Mouse (Mus musculus): Measurements from ENCODE around the gene Ccdc96. TPM values are rescaled to one million over a fixed set of nuclear protein-coding genes. Genes with fewer than 3 reads are reported as not detected.
A peak's percentile ranks its signal among the peaks of the same experiment; 100 is the strongest.

The Ccdc96 gene
- total RNA-seq, 2 experiments from 2014 or later: 0.20 to 0.42 TPM

- no peak for DNase-seq (ENCODE audit: low spot score in 2 of 2)
Measured at GRCm38 (mm10) chr5:36472876-36473655, 11.3 kb upstream of the Ccdc96 start.

DNA sequence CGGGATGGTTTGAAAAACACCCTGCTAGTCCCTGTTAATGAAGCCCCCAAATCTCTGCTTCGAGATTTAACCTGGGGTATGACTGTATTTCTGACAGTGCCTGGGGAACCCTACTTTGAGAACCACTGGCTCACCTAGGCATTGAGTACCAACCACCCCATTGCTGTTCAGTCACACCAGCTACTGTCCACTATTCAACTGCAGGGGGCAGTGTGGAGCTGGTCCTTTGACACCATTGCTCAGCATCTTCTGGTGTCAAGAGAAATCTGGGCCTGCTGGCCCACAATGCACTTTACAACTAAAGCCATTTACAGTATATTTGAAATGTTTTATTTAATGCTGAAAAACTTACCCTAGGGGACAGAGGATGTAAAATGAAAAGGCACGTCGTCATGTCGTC is 10.1 kb upstream of the Ccdc96 start:
- DNase-seq (ENCODE audit: low spot score in 2 of 2): peak in 1 of 2 experiments; percentile 60

- no peak for DNase-seq (ENCODE audit: low spot score in 2 of 2)
Measured at GRCm38 (mm10) chr5:36477486-36477885, 6.9 kb upstream of the Ccdc96 start.

DNA sequence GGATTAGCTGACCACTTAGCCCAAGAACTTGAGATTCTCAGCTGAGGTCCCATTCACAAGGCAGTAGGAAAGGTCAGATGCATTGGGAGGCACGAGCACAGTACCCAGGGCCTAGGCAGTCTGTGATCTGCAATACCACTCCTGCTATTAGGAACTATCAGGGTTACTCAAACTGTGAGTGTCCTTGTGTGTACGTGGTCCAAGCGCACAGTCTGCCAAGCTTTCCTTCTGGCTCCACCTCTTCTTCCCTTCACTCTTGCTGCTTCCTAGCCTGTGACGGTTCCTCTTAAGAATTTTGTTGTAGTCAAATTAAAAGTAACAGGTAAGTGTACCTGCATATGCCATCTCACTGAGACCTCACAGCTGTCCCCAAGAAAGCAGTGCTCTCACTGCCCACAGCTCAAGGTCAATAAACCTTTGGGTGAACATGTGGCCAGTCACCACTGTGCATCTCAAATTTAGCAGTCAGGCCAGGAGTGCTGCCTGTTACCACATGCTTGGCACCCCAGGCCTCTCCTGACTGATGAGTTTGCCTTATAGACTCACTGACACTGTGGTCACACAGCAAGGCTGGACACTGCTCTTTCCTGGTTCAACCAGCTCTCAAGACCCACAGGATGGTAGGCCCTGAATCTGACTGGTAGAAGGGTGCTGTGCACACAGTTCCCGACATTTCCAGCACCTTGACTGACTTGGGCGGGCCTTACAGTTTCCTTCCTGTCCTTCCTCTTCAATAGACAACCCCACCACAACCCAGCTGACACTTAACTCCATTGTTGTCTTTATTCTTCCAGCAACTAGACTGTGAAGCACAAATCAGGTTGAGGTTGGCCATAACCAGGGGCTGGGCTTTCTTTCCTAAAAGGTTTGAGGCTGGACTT is 5.6 kb upstream of the Ccdc96 start:
- no peak for DNase-seq (ENCODE audit: low spot score in 2 of 2)

- DNase-seq (ENCODE audit: low spot score in 2 of 2): no peak
Measured at GRCm38 (mm10) chr5:36479735-36480134, 4.7 kb upstream of the Ccdc96 start.

DNA sequence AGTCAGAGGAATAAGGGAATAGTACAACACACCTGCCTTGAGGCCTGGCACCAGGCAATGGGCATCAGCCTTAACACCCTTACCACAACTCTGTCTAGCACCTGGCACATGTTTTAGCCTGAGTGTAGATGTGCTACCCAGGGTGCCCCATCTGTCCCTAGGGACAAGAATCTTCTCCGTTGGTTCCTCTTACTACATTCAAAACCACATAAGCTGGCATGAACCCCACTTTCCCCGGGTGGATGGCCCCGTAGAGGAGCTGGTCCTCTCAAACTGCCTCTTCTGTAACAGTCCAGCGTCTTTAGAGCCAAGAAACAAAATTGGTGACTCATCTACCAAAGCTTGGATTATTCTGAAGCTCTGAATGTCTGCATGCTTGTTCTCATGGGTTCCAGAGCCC is 4.0 kb upstream of the Ccdc96 start:
- no peak for DNase-seq (ENCODE audit: low spot score in 2 of 2)

GRCm38 (mm10) chr5:36481114-36481513 is 3.3 kb upstream of the Ccdc96 start:
- DNase-seq (ENCODE audit: low spot score in 2 of 2): no peak

- peak; percentile 23 to 31 for DNase-seq (ENCODE audit: low spot score in 2 of 2)
Measured at GRCm38 (mm10) chr5:36483203-36484101, 936 bp upstream of the Ccdc96 start.

GRCm38 (mm10) chr5:36485306-36485705 is 918 bp downstream of the Ccdc96 start:
- no peak for DNase-seq (ENCODE audit: low spot score in 2 of 2)

DNA sequence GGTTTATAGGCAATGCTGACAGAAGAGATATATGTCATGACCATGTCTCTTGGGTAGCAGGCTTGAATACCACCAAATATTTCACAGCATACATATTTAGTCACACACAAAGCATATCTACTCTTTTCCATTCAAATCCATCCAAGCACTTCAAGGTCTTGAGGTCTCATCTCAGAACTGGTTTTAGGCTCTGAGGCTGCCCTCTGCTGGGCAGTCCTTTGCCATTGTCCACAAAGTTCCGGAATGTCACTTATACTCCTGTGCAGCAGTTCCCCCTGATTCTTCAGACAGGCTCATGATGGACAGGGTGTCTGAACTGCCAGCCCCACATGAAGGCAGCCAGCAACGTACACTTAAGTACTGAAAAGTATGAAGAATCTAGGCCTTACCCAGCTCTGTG is 4.8 kb downstream of the Ccdc96 start:
- no peak for DNase-seq (ENCODE audit: low spot score in 2 of 2)

GRCm38 (mm10) chr5:36493919-36494318 is 9.5 kb downstream of the Ccdc96 start:
- DNase-seq (ENCODE audit: low spot score in 2 of 2): no peak

GRCm38 (mm10) chr5:36494709-36495108 is 10.3 kb downstream of the Ccdc96 start:
- no peak for DNase-seq (ENCODE audit: low spot score in 2 of 2)

DNA sequence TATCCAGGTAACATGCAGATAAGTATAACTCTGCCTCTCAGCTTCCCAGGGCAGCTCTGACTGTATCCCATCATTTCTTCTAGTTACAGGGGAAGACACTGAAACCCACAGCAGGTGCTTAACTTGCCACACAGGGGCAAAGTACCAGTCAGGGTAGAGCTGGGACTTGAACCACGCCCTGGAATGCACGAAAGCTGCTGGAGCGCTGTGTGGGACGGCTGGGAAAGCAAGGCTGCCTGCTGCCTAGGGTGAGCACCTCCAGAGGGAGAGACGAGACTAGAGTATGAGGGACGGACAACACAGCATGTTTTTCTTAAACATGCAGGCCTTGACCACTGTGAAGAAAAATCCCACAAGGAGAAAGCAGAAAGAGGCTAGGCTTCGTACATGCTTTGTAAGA is 20.8 kb downstream of the Ccdc96 start:
- no peak for DNase-seq (ENCODE audit: low spot score in 2 of 2)

- DNase-seq (ENCODE audit: low spot score in 2 of 2): no peak
Measured at GRCm38 (mm10) chr5:36505643-36506042, 21.3 kb downstream of the Ccdc96 start.

- DNase-seq (ENCODE audit: low spot score in 2 of 2): no peak
Measured at GRCm38 (mm10) chr5:36508351-36508750, 24.0 kb downstream of the Ccdc96 start.

DNA sequence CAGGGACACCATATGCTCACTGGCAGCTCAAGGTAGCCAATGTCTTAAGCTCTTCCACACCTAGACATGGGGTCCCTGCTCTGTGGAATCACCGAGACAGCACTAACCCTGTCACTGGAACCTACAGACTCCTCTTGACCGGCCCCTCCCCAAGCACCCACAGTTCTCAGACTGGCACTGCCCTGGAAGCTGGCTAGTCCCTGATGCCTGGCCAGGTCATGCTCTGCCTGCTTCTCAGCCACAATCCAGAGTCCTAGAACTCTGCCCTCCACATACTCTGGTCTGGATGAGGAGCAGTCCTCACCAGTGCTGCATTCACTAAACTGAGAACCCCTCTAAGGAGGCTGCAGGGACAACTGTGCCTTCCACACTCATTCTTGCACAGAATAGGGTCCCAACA is 26.6 kb downstream of the Ccdc96 start:
- no peak for DNase-seq (ENCODE audit: low spot score in 2 of 2)

DNA sequence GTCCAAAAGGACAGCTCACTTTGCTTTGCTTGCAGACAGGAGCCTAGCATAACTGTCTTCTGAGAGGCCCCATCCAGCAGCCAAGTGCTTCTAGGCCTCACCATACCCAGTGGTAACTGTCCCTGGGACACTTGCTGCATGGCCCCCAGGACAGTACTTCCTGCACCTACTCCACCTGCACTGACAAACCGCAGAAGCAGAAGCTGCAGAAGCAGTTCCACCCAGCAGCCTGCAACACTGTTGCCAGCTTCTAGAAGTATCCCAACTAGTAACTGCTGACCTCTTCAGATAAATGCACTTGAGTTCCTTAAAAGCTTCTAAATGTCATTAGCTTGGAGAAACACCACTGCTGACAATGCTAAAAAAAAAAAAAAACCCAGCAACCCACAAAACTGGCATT is 30.7 kb downstream of the Ccdc96 start:
- no peak for DNase-seq (ENCODE audit: low spot score in 2 of 2)

DNA sequence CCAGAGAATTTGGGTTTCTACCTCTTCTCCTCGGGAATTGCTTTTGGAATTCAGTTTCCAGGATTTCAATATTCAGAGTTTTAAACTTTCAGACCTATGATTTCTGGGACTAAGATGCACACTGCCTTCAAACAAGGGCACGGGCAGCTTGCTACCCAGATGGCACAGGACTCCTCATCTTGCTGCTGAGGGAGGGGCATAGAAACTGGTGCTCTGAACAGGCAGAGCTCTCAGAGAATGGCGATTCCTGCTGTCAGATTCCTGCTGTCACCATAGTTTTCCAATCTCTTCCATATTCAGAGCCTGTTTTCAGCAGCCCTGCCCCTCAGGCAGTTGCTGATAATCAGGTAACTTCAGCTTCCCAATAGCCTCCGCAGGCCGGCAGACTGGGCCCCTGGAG is 31.2 kb downstream of the Ccdc96 start:
- no peak for DNase-seq (ENCODE audit: low spot score in 2 of 2)

- no peak for DNase-seq (ENCODE audit: low spot score in 2 of 2)
Measured at GRCm38 (mm10) chr5:36517596-36517995, 33.2 kb downstream of the Ccdc96 start.

GRCm38 (mm10) chr5:36519751-36520150 is 35.4 kb downstream of the Ccdc96 start:
- DNase-seq (ENCODE audit: low spot score in 2 of 2): no peak

GRCm38 (mm10) chr5:36522782-36523181 is 38.4 kb downstream of the Ccdc96 start:
- no peak for DNase-seq (ENCODE audit: low spot score in 2 of 2)

Measured in adrenal gland, postnatal 4 days (tissue).